Mouse (Mus musculus) adrenal gland, adult 2 months (tissue): ENCODE measurements around the gene Ms4a4c. TPM values are rescaled to one million over a fixed set of nuclear protein-coding genes. Genes with fewer than 3 reads are reported as not detected.
"Not testable (repeated sequence)": the region's sequence is repeated elsewhere in the genome, so short reads cannot be mapped to it uniquely, and the experiment has no call there.

Source experiments
- DNase-seq: peaks from one replicate; pipeline ENCODE4 v3.0.0; 2021
- polyA plus RNA-seq: library from polyadenylated mRNA; depleted of rRNA; stranded (reverse); fragments of >200 nt; gene quantifications from 2 replicates; pipeline ENCODE4 v1.2.3, GENCODE M21; 2012; rRNA removed
- total RNA-seq, 2 experiments: library from RNA; stranded (reverse); gene quantifications; 2 replicates each; pipeline ENCODE4 v1.2.3; 2021

The Ms4a4c gene
- total and polyA plus RNA-seq, 3 experiments: 0.91 to 2.1 (median 1.8) TPM

GRCm38 (mm10) chr19:11464795-11465194 lies 60.2 kb downstream of the Ms4a4c start:
- not testable (repeated sequence) for DNase-seq

- DNase-seq: no peak
Observed at GRCm38 (mm10) chr19:11466471-11466870, 61.9 kb downstream of the Ms4a4c start.

- DNase-seq: peak; percentile 1
Observed at GRCm38 (mm10) chr19:11468361-11468760, 63.8 kb downstream of the Ms4a4c start.

GRCm38 (mm10) chr19:11469215-11469614 lies 64.6 kb downstream of the Ms4a4c start, which contains the start of gene Ms4a6c:
Gene Ms4a6c (plus strand): TSS chr19:11469366.
- DNase-seq: peak; percentile 3

Other genes starting within 250 kb of the Ms4a4c start
- gene 1700025F22Rik, start 239.4 kb upstream of the Ms4a4c start, total RNA-seq: not detected
- gene 1700025F22Rik, start 239.4 kb upstream of the Ms4a4c start, polyA plus RNA-seq: not detected in 2 replicates
- not detected for gene Ms4a13, start 208.0 kb upstream of the Ms4a4c start, total RNA-seq
- gene Ms4a13, start 208.0 kb upstream of the Ms4a4c start, polyA plus RNA-seq: not detected in 2 replicates
- not detected for gene Ms4a12, start 172.3 kb upstream of the Ms4a4c start, total RNA-seq
- gene Ms4a12, start 172.3 kb upstream of the Ms4a4c start, polyA plus RNA-seq: not detected in 2 replicates
- under 1 TPM; 0.14 to 0.17 TPM for gene Ms4a1, start 138.5 kb upstream of the Ms4a4c start, total RNA-seq
- 0.03 TPM in 1 of 2 replicates, not detected in the other for gene Ms4a1, start 138.5 kb upstream of the Ms4a4c start, polyA plus RNA-seq
- gene Ms4a5, start 120.9 kb upstream of the Ms4a4c start, total RNA-seq: not detected
- gene Ms4a5, start 120.9 kb upstream of the Ms4a4c start, polyA plus RNA-seq: not detected in 2 replicates
- under 1 TPM in 1 of 2 experiments, not detected in 1; 0.07 TPM for gene Ms4a14, start 90.3 kb upstream of the Ms4a4c start, total RNA-seq
- 0.09 and 0.12 TPM in 2 replicates for gene Ms4a14, start 90.3 kb upstream of the Ms4a4c start, polyA plus RNA-seq
- 1 to 10 TPM; 1.9 TPM for gene Ms4a7, start 68.6 kb upstream of the Ms4a4c start, total RNA-seq
- gene Ms4a7, start 68.6 kb upstream of the Ms4a4c start, polyA plus RNA-seq: 0.85 and 1.2 TPM in 2 replicates
- 1 to 10 TPM; 4.8 to 5.2 TPM for gene Ms4a4a, start 29.2 kb upstream of the Ms4a4c start, total RNA-seq
- gene Ms4a4a, start 29.2 kb upstream of the Ms4a4c start, polyA plus RNA-seq: 0.58 and 0.75 TPM in 2 replicates
- 1 to 10 TPM in 1 of 2 experiments, under 1 TPM in 1; 0.95 to 1.6 TPM for gene Ms4a4b, start 38.8 kb downstream of the Ms4a4c start, total RNA-seq
- gene Ms4a4b, start 38.8 kb downstream of the Ms4a4c start, polyA plus RNA-seq: 0.02 and 0.26 TPM in 2 replicates
- gene Ms4a6c, start 64.6 kb downstream of the Ms4a4c start, total RNA-seq: 10 to 100 TPM; 12.0 to 12.5 TPM
- gene Ms4a6c, start 64.6 kb downstream of the Ms4a4c start, polyA plus RNA-seq: 1.6 and 1.8 TPM in 2 replicates
- not detected for gene Gm8369, start 81.2 kb downstream of the Ms4a4c start, total RNA-seq
- gene Gm8369, start 81.2 kb downstream of the Ms4a4c start, polyA plus RNA-seq: not detected in 2 replicates
- 1 to 10 TPM; 7.8 to 9.9 TPM for gene Ms4a6b, start 111.7 kb downstream of the Ms4a4c start, total RNA-seq
- 1.8 and 2.4 TPM in 2 replicates for gene Ms4a6b, start 111.7 kb downstream of the Ms4a4c start, polyA plus RNA-seq
- 1 to 10 TPM; 1.8 to 4.0 TPM for gene Ms4a4d, start 132.0 kb downstream of the Ms4a4c start, total RNA-seq
- 6.9 and 7.6 TPM in 2 replicates for gene Ms4a4d, start 132.0 kb downstream of the Ms4a4c start, polyA plus RNA-seq
- gene Ms4a6d, start 200.1 kb downstream of the Ms4a4c start, total RNA-seq: 1 to 10 TPM; 6.2 to 6.4 TPM
- 3.8 and 5.4 TPM in 2 replicates for gene Ms4a6d, start 200.1 kb downstream of the Ms4a4c start, polyA plus RNA-seq
- gene Ms4a2, start 218.9 kb downstream of the Ms4a4c start, total RNA-seq: under 1 TPM in 1 of 2 experiments, not detected in 1; 0.17 TPM
- not detected in 2 replicates for gene Ms4a2, start 218.9 kb downstream of the Ms4a4c start, polyA plus RNA-seq
- gene Ms4a3, start 236.1 kb downstream of the Ms4a4c start, total RNA-seq: not detected
- gene Ms4a3, start 236.1 kb downstream of the Ms4a4c start, polyA plus RNA-seq: not detected in 2 replicates